Mouse (Mus musculus): Measurements from ENCODE around the gene Gm10644. TPM values are rescaled to one million over a fixed set of nuclear protein-coding genes. Genes with fewer than 3 reads are reported as not detected.

Gene Gm10644
- total RNA-seq, 2 experiments from 2014 or later = not detected

DNA sequence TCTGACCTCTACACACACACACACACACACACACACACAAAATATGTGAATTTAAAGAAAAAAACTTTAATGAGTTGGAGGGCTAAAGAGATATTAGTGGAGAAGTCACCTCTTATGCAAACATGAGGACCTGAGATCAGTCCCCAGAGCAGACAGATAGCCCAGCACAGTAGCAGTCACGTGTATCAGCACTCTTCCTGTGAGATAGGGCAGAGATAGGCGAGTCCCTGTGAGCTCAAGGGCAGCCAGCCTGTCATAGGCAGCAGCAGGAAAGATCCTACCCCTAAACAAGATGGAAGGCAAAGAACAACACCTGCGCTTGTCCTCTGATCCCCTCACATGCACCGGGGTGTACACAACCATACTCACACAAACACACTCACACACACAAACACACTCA is 27.4 kb upstream of the Gm10644 start:
- ATAC-seq (replicated peaks; ENCODE audit: low FRiP score, poor library complexity, severe bottlenecking) = no peak

DNA sequence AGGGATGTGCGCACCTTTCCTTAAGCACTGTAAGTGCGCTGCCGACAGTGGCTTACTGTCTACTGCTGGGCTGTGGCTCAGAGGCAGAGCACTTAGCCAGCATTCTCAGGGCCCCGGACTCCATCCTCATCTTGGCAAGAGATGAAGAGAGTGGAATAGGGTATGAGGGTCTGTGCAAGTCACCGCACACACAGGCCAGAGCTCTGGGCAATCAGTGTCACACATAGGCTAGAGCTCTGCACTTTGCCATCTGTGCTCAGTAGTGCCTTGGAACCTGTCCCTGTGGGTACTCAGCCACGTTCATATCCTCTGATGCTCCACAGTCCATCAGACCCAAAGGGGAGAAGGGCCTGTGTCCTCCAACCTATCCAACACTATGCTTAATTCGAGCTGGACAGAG is 26.5 kb upstream of the Gm10644 start:
- no peak for ATAC-seq (replicated peaks; ENCODE audit: low FRiP score, poor library complexity, severe bottlenecking)

DNA sequence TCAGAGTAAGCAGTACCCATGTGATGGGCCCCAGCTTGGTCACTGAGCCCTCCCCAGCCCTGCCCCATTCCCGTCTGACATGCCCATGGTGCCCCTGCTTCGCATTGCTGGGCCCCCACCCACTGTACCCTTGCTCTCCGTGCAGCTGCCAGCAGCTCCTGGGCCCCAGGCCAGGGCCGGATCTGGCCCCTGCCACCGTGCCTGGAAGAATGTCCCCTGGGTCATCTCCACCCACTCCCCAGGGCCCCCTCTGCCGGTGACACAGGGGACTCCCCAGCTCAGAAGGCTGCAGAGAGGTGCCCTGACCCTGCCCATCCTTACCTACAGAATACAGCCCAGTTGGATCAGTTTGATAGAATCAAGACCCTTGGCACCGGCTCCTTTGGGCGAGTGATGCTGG is 25.8 kb upstream of the Gm10644 start:
- no peak for ATAC-seq (replicated peaks; ENCODE audit: low FRiP score, poor library complexity, severe bottlenecking)

DNA sequence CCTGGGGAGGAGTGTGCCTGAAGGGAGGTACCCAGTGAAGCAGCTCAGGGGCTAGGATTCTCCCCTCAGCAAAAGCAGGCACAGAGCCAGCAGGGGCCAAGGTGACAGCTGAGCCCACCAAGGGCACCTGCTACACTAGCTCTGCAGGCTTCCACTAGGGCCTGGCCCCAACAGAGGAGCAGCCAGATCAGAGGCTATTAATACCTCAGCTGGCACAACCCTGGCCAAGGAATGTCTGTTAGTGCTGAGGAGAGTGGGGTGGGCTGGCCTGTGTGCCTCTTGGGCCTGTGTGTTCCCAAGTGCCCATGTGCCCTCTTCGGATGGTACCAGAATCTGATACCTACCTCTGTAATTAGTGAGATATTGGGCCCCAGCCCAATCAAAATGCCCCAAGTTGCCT is 25.2 kb upstream of the Gm10644 start:
- ATAC-seq (replicated peaks; ENCODE audit: low FRiP score, poor library complexity, severe bottlenecking) = no peak

DNA sequence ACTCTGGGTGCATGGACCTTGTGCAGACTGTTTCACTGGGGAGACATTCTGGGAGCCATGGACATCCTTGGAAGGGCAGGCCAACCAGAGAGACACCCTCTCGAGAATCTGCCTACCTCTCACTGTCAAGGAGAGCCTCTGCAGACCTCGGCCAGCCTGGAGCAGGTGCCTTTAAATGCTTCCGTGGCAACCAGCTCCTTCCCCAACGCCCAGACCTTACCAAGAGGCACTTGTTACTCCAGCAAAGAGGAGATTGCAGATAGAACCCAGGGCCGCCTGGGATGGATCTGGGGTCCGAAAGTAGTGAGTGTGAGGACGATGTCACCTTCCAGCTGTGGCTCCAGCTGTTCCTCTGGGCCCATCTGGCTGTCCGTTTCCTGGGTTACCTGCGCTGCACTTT is 23.2 kb upstream of the Gm10644 start:
- no peak for ATAC-seq (replicated peaks; ENCODE audit: low FRiP score, poor library complexity, severe bottlenecking)

DNA sequence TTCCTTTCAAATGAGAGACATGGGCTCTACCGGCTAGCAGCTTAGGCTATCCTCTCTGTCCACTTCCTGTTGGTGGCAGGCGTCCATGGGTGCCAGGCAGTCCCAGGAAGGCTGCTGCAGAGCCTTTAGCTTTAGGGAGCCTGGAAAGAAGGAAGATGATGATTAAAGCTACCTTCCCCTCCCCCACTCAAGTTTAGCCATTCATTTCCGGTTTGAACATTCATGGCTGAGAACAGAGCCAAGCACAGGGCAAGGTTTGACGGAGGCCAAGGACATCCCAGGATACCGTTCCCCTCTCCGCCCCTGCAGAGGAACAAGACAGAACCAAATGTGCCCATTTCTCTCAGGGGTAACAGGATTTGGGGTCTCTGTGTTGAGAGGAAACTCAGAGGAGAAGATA is 22.6 kb upstream of the Gm10644 start:
- ATAC-seq (replicated peaks; ENCODE audit: low FRiP score, poor library complexity, severe bottlenecking) = no peak

DNA sequence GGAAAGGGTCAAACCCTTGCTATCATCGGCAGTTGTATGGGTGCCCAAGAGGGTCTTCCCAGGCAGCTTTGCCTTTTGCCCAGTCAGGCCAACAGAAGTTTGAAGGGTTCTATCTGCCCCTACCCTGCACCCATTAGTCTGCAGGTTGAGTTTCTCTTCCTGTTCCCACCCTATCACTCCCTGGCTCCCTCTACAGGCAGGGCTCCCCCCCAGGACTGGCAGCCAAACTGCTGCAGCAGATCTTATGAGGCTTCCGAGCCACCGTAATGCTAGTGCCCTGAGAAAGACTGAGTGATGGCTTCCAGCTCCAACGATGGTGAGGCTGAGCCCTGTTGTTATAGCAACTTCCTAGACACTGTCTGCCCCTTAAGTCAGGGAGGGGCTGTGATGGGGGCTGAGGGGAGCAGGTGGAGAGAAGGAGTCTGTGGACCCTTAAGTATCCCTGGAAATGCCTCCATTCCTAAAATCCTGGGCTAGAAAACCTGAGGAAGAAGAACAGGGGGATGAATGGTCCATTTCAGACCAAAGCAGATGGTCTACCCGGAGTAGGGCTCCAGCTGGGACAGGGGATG is 21.9 kb upstream of the Gm10644 start:
- ATAC-seq (replicated peaks; ENCODE audit: low FRiP score, poor library complexity, severe bottlenecking) = no peak

DNA sequence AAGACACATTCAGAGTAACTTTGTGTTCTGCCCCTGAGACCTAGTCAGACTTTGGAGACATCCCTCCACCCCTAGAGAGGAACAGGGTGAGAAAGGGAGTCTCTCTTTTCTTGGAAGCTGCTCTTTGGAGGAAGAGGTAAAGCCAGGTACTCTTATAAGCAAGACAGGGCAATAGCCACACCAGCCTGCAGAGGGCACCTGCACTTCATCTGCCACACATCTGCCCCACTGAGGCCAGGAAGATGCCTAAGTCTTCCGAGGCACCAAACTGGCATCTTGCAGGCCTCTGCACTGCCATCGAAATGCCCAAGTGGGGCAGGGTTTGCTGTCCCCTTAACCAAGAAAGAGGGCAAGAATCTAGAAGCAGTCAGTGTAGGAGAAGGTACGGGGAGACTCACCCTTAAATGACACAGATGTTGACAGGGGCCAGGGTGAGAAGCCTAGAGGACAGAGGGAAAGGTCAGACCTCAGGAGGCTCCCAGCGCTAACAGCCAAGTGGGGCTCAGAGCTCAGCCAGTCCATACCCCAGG is 21.2 kb upstream of the Gm10644 start:
- ATAC-seq (replicated peaks; ENCODE audit: low FRiP score, poor library complexity, severe bottlenecking) = no peak

DNA sequence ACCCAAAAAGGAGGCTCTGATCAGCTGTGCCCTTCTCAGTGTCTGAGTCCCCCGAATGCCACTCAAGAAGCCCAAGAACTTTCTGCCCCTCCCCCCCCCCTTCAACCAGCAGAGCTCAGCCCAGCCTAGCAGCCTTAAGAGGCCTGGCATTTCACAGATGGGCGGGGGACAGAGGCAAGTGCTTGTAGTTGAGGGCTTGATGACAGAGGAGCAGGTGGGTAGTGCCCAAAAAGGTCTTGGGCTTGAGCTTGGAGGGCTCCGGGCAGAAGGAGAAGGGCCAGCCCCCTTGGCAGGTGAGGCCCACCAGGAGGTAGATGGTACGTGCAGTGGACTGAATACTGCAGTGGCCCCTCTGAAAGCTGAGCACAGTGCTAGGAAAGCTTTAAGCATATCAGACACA is 19.5 kb upstream of the Gm10644 start:
- ATAC-seq (replicated peaks; ENCODE audit: low FRiP score, poor library complexity, severe bottlenecking) = no peak

DNA sequence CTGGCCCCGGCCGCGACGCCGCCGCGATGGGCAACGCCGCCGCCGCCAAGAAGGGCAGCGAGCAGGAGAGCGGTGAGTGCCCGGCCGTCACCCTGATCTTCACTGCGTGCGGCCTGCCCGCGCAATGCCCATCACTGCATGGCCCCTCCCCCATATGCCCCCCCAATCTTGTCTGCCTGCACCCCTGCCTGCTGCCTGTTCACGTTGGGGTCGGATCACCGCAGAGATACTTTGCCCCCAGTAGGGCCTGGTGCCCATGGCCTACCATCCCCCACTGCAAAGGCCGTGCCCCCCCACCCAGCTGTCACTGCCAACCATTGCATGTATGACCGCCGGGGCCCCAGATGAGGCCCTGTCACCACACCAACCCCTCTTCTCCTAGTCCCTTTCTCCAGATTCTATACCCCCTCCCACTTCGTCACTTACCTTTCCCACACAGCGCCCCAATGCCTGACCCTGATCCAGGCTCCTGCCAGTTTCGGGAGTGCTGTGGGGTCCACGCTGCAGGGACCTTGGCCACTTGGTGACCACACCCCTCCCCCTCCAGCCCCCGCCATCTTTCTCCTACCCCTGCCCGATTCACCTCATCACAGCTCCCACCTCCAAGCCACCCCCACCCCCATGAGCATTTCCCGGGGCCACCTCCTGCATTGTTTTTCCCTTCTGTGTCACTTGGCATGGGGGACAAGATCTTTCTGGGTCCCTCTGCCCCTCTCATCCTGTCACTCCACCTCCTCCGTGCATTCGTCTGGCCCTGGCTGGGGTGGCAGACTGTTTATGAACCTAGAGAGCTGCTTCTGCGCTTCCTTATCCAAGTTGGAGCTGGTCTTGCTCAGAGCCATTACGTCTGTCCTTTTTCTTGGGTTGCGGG is 18.4 kb upstream of the Gm10644 start:
- ATAC-seq (replicated peaks; ENCODE audit: low FRiP score, poor library complexity, severe bottlenecking) = no peak

DNA sequence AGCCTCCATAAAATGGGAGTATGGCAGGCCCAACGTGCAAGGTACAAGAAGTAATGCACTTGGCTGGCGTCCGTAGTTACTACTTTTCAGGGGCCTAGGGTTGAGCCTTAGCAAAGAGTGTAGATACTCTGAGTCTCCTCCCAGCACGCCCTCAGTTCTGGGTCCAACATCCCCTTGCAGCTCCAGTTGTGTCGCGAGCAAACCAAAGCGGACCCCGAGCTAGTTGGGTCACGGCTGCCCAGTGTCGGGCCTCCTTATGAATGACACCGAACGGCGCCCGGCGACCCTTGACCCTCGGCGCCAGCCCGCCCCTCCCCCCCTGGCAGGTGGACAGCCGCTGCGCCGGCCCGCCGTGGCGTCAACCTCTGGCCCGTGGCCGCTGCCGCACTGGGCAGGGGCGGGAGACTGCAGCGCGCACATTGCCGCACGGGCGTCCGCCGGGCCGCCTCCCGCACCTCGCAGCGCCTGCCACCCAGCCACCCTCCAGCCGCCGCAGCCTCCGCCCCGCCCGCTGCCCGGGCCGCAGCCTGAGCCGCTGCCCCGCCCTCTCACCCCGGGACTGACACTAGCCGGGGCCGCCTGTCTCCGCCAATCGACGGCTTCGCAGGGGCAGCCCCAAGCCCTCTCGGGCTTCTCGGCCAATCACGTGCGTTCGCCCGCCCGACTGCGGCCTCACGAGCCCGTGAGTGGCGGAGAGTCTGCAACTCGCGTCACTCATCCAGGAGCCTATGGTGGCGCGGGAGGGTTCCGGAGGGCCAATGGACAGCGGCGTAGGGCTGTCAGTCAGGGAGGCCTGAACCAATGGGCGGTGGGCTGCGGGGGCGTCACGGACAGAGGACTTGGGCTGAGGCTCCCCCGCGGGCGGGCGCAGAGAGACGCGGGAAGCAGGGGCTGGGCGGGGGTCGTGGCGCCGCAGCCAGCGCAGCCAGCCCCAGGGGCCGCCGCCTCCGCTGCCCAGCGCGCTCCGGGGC is 17.4 kb upstream of the Gm10644 start, which contains the start of gene Prkaca:
Gene Prkaca, plus strand, starts transcription at position 844 of the 971 bp plus-strand sequence.
- ATAC-seq (replicated peaks; ENCODE audit: low FRiP score, poor library complexity, severe bottlenecking) = peak; percentile 97

DNA sequence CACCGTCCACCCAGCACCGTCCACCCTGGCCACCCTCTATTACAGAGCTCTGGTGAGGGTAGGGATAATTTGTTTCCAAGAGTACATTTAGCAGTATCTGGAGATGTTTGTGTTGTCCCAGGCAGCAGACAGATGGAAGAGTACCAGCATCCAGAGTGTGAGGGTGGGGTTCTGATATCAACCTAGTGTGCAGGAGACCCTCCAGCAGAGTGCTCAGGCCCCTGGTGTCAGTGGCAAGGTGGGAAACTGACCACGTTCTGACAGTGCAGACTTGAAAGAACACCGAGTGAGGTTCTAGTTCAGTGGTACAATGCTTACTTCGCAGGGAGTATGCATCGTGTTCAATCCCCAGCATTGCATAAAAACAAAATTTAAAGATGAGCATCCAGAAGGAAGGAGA is 16.7 kb upstream of the Gm10644 start:
- no peak for ATAC-seq (replicated peaks; ENCODE audit: low FRiP score, poor library complexity, severe bottlenecking)

DNA sequence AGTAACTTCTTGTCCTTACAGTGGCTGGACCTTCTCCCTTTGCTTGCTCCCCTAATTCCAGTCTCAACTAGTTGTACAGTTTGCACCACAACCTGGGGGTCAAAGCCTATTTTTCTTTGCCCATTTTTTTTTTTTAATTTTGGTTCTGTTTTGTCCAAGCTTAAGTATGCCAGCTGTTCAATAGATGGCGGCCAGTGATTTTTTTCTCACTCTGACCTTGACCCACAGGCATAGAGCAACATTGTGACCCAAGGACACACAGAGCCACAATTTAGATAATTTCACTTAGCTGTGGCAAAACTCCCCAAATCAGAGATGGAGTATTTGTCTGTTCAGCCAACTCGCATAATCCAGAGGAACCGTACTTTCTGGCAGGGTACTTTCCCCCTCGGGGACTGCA is 16.1 kb upstream of the Gm10644 start:
- ATAC-seq (replicated peaks; ENCODE audit: low FRiP score, poor library complexity, severe bottlenecking) = no peak

DNA sequence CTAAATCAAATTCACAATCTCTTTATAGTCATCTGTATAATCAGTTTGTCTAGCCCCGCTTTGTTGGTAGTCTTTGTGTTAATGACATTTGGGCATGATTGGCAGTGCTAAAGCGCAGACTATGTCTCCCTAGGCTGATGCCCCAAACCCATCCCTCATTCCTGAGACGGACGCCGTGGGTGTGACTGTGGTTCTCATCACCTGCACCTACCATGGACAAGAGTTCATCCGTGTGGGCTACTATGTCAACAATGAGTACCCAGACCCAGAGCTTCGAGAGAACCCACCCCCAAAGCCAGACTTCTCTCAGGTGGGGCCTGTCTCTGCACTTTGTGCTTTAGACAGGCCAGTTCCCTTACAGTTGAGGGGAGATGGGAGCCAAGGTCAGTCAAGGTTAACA is 12.7 kb upstream of the Gm10644 start:
- ATAC-seq (replicated peaks; ENCODE audit: low FRiP score, poor library complexity, severe bottlenecking) = no peak

DNA sequence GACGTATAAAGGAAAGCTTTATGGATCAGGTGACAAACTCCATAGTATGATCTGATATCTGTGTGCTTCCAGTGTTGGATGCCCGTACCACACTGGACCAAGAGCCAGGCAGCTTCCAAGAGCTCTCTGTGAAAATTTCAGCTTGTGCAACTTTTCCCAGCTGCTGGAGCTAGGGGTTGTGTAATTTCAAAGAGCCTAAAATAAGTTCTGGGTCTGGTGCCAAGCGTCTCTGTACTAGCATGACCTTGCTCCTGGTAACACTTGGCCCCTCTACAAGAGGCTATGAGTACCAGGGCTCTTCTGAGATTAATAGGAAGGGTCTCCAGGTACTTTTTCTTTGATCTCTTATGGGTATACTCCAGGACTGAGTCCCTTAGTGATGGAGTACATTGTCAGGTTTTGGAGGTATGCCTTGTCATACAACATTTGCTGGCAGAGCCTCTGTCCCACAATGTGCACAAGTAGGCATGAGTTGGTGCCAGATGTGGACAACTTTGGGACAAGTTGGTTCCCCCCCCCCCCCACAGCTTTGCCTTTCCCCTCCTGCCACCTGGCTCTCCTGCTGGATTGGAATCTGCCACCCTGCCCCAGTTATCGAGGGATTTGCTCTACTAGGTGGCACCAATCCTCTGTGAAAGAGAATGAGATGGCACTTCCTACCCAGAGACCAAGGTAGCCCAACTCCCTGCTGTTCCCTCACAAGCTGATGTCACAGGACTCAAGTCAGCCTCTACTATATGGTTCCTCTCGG is 9.2 kb upstream of the Gm10644 start:
- ATAC-seq (replicated peaks; ENCODE audit: low FRiP score, poor library complexity, severe bottlenecking) = no peak

DNA sequence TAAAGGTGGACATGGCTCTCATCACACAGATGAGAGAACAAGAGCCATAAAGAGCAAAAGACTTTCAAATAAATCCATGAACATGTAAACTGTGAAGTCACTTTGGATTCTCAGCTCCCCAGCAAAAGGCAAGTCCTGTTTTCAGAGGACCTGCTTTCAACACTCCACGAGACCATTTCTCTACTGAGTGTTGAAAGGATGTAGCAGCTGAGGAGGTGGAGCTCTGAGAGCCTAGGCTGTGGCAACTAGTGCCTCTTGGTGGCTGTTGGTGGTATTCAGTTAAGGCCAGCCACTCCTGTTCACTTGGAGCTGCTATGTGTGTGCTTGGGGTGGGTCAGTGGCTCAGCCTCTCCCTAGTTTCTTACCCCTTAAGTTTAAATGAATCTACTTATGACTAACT is 1.8 kb upstream of the Gm10644 start:
- peak; percentile 61 for ATAC-seq (replicated peaks; ENCODE audit: low FRiP score, poor library complexity, severe bottlenecking)

DNA sequence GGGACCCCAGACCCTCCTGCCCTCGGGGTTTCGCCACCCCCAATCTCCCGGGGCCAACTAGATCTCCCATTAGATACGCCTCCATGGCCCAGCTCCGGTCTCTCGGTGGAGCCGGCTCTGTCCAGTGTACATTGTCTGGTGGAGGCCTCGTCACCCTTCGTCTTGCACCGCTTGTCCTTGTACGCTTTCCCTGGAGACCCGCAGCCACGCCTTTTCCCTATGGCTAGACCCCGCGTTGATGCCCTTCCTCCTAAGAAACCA is 883 bp upstream of the Gm10644 start:
- ATAC-seq (replicated peaks; ENCODE audit: low FRiP score, poor library complexity, severe bottlenecking) = no peak; the same call in 1 of the 2 replicates

DNA sequence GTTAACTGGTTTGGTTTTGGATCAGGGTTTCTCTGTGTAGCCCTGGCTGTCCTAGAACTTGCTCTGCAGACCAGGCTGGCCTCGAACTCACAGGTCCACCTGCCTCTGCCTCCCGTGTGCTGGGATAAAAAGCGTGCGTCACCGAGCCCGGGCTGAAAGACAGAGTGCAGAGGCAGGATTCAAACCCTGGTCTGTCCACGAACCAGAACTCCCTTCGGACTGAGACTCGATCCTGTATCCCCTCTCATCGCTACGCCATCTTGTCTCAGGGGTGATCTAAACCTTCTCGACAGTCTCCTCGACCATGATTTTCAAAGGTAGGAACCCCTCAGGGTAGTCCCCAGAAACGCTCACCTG is 278 bp downstream of the Gm10644 start:
- no peak; the same call in 1 of the 2 replicates for ATAC-seq (replicated peaks; ENCODE audit: low FRiP score, poor library complexity, severe bottlenecking)

DNA sequence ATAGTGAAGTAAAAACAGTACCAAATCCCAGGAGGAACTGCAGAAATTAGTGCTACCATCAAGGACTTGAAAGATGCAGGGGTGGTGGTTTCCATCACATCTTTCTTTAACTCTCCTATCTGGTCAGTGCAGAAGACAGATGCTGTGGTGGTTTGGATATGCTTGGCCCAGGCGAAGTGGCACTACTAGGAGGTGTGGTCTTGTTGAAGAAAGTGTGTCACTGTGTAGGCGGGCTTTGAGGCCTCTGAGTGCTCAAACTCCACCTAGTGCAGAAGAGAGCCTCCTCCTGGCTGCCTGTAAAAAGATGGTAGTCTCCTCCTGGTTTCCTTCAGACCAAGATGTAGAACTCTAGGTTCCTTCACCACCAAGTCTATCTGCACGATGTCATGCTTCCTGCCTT is 9.5 kb downstream of the Gm10644 start:
- ATAC-seq (replicated peaks; ENCODE audit: low FRiP score, poor library complexity, severe bottlenecking) = no peak

DNA sequence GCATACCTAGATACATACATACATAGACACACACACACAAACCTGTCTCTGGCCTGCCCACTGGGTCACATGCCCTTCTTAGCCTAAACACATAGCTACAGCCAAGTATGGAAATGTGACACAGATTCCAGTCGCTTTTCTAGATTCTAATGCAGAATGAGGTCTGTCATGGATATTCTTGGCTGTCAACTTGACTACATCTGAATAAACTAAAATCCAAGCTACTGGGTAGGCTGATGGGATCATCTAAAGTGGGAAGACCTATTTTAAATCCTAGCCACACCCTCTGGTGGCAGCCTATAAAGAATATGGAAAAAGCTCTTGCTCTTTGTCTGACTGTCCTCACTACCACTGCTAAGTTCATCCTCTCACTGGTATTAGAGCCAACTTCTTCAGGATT is 12.6 kb downstream of the Gm10644 start:
- ATAC-seq (replicated peaks; ENCODE audit: low FRiP score, poor library complexity, severe bottlenecking) = no peak
